Mouse (Mus musculus): Measurements from ENCODE around the gene Ces3a.

DNA sequence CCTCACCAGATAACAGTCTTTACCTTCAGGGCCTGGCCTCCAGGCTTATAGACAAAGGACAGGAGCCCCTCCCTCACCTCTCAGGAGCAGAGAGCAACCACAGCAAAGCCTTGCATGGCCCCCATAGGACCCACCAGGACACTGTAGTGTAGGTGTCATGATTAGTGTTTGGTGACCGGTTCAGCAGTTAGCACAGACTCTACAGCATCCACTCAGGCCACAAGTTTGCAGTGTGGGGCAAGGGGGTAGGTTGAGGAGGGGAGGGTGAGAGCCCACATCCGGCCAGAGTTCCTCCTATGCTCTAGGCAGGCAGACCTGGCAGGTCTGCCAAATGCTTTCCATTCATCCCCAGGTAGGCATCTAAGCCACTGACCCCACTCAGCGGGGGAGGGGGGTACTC is 45.6 kb downstream of the Ces3a start:
- TF ChIP-seq ZC3H11A (IDR thresholded peaks at IDR 0.05; ENCODE audit: low read depth, low read length) (no peak), RAD21 (IDR thresholded peaks at IDR 0.05; ENCODE audit: low read depth, low read length) (no peak), CHD1 (IDR thresholded peaks at IDR 0.05; ENCODE audit: low read depth, low read length) (no peak), CTCF (IDR thresholded peaks at IDR 0.05 in 2 of 3, conservative IDR thresholded peaks at IDR 0.05 in 1 of 3; ENCODE audit: control insufficient read depth in 1 of 3, insufficient read depth in 1 of 3, low read depth in 2 of 3, low read length in 3 of 3, poor library complexity in 1 of 3, severe bottlenecking in 1 of 3) (no peak), POLR2AphosphoS2 (IDR thresholded peaks at IDR 0.05; ENCODE audit: low read length) (no peak), POLR2AphosphoS5 (IDR thresholded peaks at IDR 0.05; ENCODE audit: borderline replicate concordance, low read depth, low read length) (no peak), GABPA (IDR thresholded peaks at IDR 0.05; ENCODE audit: low read depth, low read length) (no peak), BHLHE40 (IDR thresholded peaks at IDR 0.05; ENCODE audit: borderline replicate concordance, low read depth, low read length) (no peak), MAX (IDR thresholded peaks at IDR 0.05; ENCODE audit: low read length) (no peak), NELFE (IDR thresholded peaks at IDR 0.05; ENCODE audit: low read depth, low read length) (no peak), JUND (IDR thresholded peaks at IDR 0.05; ENCODE audit: low read depth, low read length) (no peak), POLR2A (IDR thresholded peaks at IDR 0.05; ENCODE audit: control insufficient read depth in 1 of 2, insufficient read depth in 1 of 2, low read depth in 1 of 2, low read length in 2 of 2, poor library complexity in 1 of 2) (no peak), MYB (IDR thresholded peaks at IDR 0.05; ENCODE audit: low read depth, low read length) (no peak)
